Mouse (Mus musculus): Measurements from ENCODE around the gene Tbx10.
A peak's percentile ranks its signal among the peaks of the same experiment; 100 is the strongest.
"Not testable (repeated sequence)": the region's sequence is repeated elsewhere in the genome, so short reads cannot be mapped to it uniquely, and the experiment has no call there.

Gene Tbx10

GRCm38 (mm10) chr19:4041500-4041899 lies 48.9 kb downstream of the Tbx10 start:
- DNase-seq (ENCODE audit: extremely low read depth, low read depth): not testable (repeated sequence)

- DNase-seq (ENCODE audit: extremely low read depth, low read depth): no peak
Measured at GRCm38 (mm10) chr19:4042124-4042523, 49.6 kb downstream of the Tbx10 start.

- peak; percentile 91 for DNase-seq (ENCODE audit: extremely low read depth, low read depth)
Measured at GRCm38 (mm10) chr19:4044109-4044508, 51.6 kb downstream of the Tbx10 start.

- DNase-seq (ENCODE audit: extremely low read depth, low read depth): no peak
Measured at GRCm38 (mm10) chr19:4045966-4046865, 53.7 kb downstream of the Tbx10 start, which contains the start of gene Gstp2. Gene Gstp2 (minus strand): TSS chr19:4046023.

- no peak for DNase-seq (ENCODE audit: extremely low read depth, low read depth)
Measured at GRCm38 (mm10) chr19:4046866-4047254, 54.3 kb downstream of the Tbx10 start.

- peak; percentile 65 for DNase-seq (ENCODE audit: extremely low read depth, low read depth)
Measured at GRCm38 (mm10) chr19:4047859-4048258, 55.3 kb downstream of the Tbx10 start.

- not testable (repeated sequence) for DNase-seq (ENCODE audit: extremely low read depth, low read depth)
Measured at GRCm38 (mm10) chr19:4049069-4049468, 56.5 kb downstream of the Tbx10 start.

Measured in MEL-GATA-1-ER (cell line).